Mouse (Mus musculus) heart, adult 2 months (tissue): Measurements from ENCODE around the gene Kcnip1.

ENCODE experiments used
- CTCF ChIP-seq: fragments of 200-600 bp; IDR thresholded peaks from 2 replicates; pipeline ENCODE4 v1.8.1; 2022; ENCODE audit warnings: antibody characterized with exemption, mild to moderate bottlenecking, moderate library complexity
- EP300 ChIP-seq: fragments of 200-500 bp; IDR thresholded peaks from 2 replicates; pipeline ENCODE4 v1.6.1; 2011; ENCODE audit warnings: low read depth, low read length, control low read depth; ENCODE audit not compliant: insufficient read depth
- POLR2A ChIP-seq: fragments of 200-500 bp; IDR thresholded peaks from 2 replicates; pipeline ENCODE4 v1.6.1; 2011; ENCODE audit warnings: mild to moderate bottlenecking, low read depth, low read length, control low read depth; ENCODE audit not compliant: insufficient read depth

GRCm38 (mm10) chr11:33969199-33969598, 23.8 kb downstream of the Kcnip1 start:
- TF ChIP-seq POLR2A (no peak), EP300 (no peak), CTCF (no peak)
